Mouse (Mus musculus) limb, embryonic 13.5 days (tissue): ENCODE data around the gene Sohlh2. TPM values are rescaled to one million over a fixed set of nuclear protein-coding genes. Genes with fewer than 3 reads are reported as not detected.

ENCODE experiments used
- ATAC-seq: fragments of 200-750 bp; cut with Nextera tagmentation; 2 replicates; pipeline ENCODE4 v1.8.0; 2017; ENCODE audit warnings: low read depth, moderate number of reproducible peaks, moderate TSS enrichment; ENCODE audit not compliant: low FRiP score
- H3K27ac ChIP-seq: fragments of 300-500 bp; sonication (generic); 2 replicates; pipeline ENCODE4 v1.5.1; 2015; ENCODE audit warnings: inconsistent platforms, mild to moderate bottlenecking, moderate library complexity
- H3K27me3 ChIP-seq: fragments of 300-500 bp; sonication (generic); 2 replicates; pipeline ENCODE4 v1.6.1; 2015; ENCODE audit warnings: mild to moderate bottlenecking, inconsistent platforms
- H3K36me3 ChIP-seq: fragments of 300-500 bp; sonication (generic); 2 replicates; pipeline ENCODE4 v1.6.1; 2015; ENCODE audit warnings: inconsistent platforms, mild to moderate bottlenecking, moderate library complexity
- H3K4me1 ChIP-seq: fragments of 300-500 bp; sonication (generic); 2 replicates; pipeline ENCODE4 v1.6.1; 2015; ENCODE audit warnings: inconsistent platforms
- H3K4me2 ChIP-seq: fragments of 300-500 bp; sonication (generic); replicated peaks from 2 replicates; pipeline ENCODE4 v1.6.1; 2015; ENCODE audit warnings: inconsistent platforms, mild to moderate bottlenecking, moderate library complexity
- H3K4me3 ChIP-seq: fragments of 300-500 bp; sonication (generic); 2 replicates; pipeline ENCODE4 v1.5.1; 2015; ENCODE audit warnings: moderate library complexity, mild to moderate bottlenecking, inconsistent platforms
- H3K9ac ChIP-seq: fragments of 300-500 bp; sonication (generic); 2 replicates; pipeline ENCODE4 v1.6.1; 2015; ENCODE audit warnings: mild to moderate bottlenecking, inconsistent platforms
- H3K9me3 ChIP-seq: fragments of 300-500 bp; sonication (generic); 2 replicates; pipeline ENCODE4 v1.6.1; 2016; ENCODE audit warnings: inconsistent platforms
- WGBS: fragments of 180-500 bp; shearing (Covaris S2); methylation state at CpG from one replicate; pipeline ENCODE4 v1.1.7; 2015; 5-methylcytosine and 5-hydroxymethylcytosine counted together
- polyA plus RNA-seq: library from polyadenylated mRNA; unstranded; fragments of >200 nt; fragmentation: Nextera tagmentation; extraction: Ambion mirVana; gene quantifications from 2 replicates; pipeline ENCODE4 v1.2.1, GENCODE M21; 2015

The Sohlh2 gene
- polyA plus RNA-seq, result not detected in 2 replicates

DNA sequence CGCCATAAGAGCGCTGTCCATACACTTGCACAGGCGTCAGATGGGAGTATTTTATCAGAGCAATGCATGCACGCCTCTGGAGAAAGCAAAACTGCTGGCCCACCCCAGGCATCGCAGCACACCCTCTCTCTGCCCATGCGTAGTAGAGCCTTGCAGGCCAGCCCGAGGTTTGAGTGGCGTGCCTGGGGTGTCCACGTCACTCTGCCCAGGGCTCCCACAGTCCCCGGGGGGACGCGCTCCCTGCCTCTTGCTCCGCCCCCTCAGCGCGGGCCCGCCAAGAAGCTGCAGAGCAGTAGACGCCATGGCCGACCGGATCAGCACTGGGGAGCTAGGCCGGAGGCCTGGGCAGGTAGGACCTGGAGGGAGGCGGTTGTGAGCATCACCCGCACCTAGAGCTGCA, at the start of gene Sohlh2:
Gene Sohlh2, plus strand, starts transcription at position 263 of the 400 bp plus-strand sequence.
- Histone ChIP-seq H3K4me1 (no peaks in the 10 kb centered on the region), H3K27me3 (no peaks in the 10 kb centered on the region), H3K36me3 (no peaks in the 10 kb centered on the region), H3K9ac (no peak within 1 kb of the TSS), H3K27ac (no peak within 1 kb of the TSS), H3K4me3 (no peak within 1 kb of the TSS), H3K4me2 (no peak within 1 kb of the TSS), H3K9me3 (no peaks in the 10 kb centered on the region)
- no peak for ATAC-seq
- WGBS, result 94% methylated on average over 22 of the region's 22 CpGs

DNA sequence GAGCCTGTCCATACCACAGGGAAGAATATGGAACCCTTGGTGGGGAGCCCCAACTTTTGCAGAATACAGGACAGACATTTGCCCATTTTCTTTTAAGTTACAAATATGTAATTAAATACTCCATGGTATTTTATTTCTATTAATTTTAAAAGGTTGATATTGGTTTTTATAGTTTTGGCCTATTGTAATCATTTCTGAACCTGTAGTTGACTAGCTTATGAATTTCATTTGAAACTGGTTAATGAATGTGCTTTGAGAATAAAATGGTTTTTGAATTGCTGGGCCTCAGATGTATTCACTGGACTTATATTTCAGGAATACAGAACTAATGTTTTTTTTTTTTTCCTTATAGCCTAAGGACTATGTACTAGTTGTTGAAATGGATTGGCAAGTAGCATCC, 44.8 kb upstream of the Sohlh2 start, which contains the start of gene Ccdc169:
Gene Ccdc169, plus strand, starts transcription at position 301 of the 400 bp plus-strand sequence.
- Histone ChIP-seq H3K4me3 (no peak within 1 kb of the TSS), H3K27ac (no peak within 1 kb of the TSS), H3K27me3 (no peaks in the 10 kb centered on the region), H3K4me1 (no peaks in the 10 kb centered on the region), H3K9ac (no peak within 1 kb of the TSS), H3K9me3 (no peaks in the 10 kb centered on the region), H3K36me3 (peaks cover 67% of the 10 kb centered on the region), H3K4me2 (no peak within 1 kb of the TSS)
- ATAC-seq, result no peak

DNA sequence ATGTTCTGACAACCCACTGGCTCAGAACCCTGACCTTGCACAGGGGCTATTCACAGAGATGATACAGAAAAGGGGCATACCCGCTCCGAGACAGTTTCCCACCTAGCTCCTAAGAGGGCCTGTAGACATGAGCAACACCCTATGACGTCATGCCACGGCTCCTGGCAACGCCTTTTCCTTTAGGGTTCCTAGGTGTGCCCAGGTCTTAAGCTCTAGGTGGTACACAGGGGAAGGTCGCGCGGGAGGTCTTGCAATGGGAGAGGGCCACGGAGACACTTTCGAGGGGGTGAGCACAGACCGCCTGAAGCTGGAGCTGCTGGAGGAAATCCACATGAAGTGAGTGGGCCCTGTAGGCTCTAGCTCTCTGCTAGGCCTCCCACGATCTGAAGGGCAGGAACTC, 42.0 kb upstream of the Sohlh2 start:
- no peak for ATAC-seq
- Histone ChIP-seq H3K9ac (no peak overlapping the region), H3K4me3 (no peak overlapping the region), H3K27ac (no peak overlapping the region), H3K36me3 (peaks cover 41% of the 10 kb centered on the region), H3K4me2 (no peak overlapping the region), H3K9me3 (no peaks in the 10 kb centered on the region), H3K4me1 (no peaks in the 10 kb centered on the region), H3K27me3 (no peaks in the 10 kb centered on the region)
- 88% methylated on average over 12 of the region's 12 CpGs for WGBS

DNA sequence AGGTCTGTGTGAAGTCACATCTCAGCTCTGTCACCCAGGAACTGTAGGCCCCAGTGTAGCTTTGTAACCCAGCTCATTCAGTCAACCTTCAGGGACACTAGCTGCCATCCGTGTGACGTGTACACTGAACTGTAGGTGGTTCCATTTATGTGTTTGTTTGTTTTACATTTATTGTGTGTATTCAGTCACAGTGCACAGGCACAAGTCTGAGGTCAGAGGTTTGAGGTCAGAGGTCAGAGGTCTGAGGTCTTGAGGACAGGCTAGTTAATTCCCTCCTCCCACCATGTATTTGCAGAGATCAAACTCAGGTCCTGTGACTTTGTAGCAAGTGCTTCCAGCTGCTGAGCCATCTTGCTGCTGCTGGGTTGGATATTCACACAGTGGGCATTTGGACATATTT, 40.4 kb upstream of the Sohlh2 start:
- Histone ChIP-seq H3K27ac (no peak overlapping the region), H3K9ac (no peak overlapping the region), H3K4me3 (no peak overlapping the region), H3K4me1 (no peaks in the 10 kb centered on the region), H3K4me2 (no peak overlapping the region), H3K36me3 (peaks cover 28% of the 10 kb centered on the region), H3K27me3 (no peaks in the 10 kb centered on the region), H3K9me3 (no peaks in the 10 kb centered on the region)
- 74% methylated on average over 2 of the region's 2 CpGs for WGBS
- ATAC-seq, result no peak

DNA sequence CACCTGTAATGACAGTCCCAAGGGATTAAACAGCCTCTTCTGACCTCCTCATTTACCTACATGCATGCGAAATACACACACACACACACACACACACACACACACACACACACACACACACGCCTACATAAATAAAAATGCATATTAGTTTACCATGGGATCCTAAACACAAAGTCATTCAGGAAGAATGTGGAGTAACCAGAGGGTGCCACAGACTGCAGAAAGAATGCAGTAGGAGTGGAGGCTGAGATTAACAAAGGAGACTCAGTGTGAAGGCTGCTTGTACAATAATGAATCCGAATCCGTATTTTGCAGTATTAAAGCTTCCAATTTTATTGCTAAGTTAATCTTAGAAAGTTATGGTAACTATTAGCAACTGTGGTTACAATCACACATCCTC, 36.9 kb upstream of the Sohlh2 start:
- H3K4me2 ChIP-seq, result no peak overlapping the region
- no peaks in the 10 kb centered on the region for H3K27me3 ChIP-seq
- H3K4me3 ChIP-seq, result no peak overlapping the region
- no peaks in the 10 kb centered on the region for H3K9me3 ChIP-seq
- no peak for ATAC-seq
- H3K9ac ChIP-seq, result no peak overlapping the region
- H3K36me3 ChIP-seq, result no peaks in the 10 kb centered on the region
- no peak overlapping the region for H3K27ac ChIP-seq
- no peaks in the 10 kb centered on the region; the same call in 1 of the 2 replicates for H3K4me1 ChIP-seq
- 79% methylated on average over 4 of the region's 4 CpGs for WGBS

DNA sequence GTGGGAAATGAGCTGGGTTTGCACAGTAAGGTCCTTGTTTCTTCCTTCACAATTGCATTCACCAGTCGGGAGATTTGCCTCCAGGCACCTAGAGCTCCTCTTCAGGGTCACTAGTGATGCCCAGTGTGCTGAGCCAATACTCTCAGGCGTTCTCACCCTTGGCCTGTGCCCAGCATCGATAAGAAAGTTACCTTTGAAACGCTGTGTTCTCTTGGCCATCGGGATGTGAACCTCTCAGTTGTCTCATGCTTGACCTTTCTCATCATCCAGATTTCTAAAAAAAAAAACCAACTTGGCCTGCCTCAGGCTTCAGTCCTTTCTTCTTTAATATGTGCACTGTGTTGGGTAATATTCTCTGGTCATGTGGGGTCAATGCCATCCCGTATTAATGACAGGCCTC, 35.4 kb upstream of the Sohlh2 start:
- Histone ChIP-seq H3K36me3 (no peaks in the 10 kb centered on the region), H3K4me2 (no peak overlapping the region), H3K9ac (no peak overlapping the region), H3K4me1 (no peaks in the 10 kb centered on the region; the same call in 1 of the 2 replicates), H3K4me3 (no peak overlapping the region), H3K9me3 (no peaks in the 10 kb centered on the region), H3K27me3 (no peaks in the 10 kb centered on the region), H3K27ac (no peak overlapping the region)
- no peak for ATAC-seq
- WGBS, result 83% methylated on average over 6 of the region's 6 CpGs

DNA sequence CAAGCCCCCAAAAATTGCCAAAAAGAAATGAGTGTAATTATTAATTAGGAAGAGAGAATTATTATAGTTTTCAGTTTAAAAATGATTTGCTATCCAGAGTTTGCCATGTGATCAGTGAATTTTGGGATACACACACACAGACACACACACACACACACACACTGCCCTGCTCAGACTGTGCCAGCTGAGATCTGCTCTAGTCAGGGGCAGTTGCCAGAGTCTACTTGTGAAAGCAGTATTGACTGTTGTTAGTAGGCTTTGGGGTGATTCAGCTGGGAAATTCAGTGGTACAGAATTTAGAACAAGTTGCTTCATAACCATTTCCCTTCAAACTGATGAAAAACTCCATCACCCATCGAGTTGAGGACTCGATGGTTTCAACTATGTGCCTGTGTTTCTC, 34.7 kb upstream of the Sohlh2 start:
- WGBS, result 91% methylated on average over 2 of the region's 2 CpGs
- ATAC-seq, result no peak
- no peak overlapping the region for H3K9ac ChIP-seq
- H3K9me3 ChIP-seq, result no peaks in the 10 kb centered on the region
- H3K27me3 ChIP-seq, result no peaks in the 10 kb centered on the region
- H3K36me3 ChIP-seq, result no peaks in the 10 kb centered on the region
- H3K4me3 ChIP-seq, result no peak overlapping the region
- H3K27ac ChIP-seq, result no peak overlapping the region
- H3K4me1 ChIP-seq, result peaks cover 4% of the 10 kb centered on the region
- no peak overlapping the region for H3K4me2 ChIP-seq

DNA sequence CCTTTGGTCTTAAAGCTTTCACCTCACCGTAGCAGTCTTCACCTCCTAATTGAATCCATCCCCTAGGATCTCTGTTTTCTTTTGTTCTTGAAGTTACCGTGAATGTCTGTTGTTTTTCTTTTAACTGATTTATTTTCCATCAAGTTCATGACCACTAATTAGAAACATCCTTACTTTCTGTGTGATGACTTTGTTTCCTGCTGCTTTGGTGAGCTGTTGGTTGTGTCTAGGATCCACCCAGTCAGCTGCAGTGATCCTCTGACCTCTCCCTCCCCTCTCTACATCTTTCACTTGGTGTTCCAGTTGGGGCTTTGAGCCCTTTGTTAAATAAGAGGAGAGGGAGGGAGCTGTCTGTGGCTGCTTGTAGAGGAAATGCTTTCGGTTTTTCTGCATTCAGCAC, 33.7 kb upstream of the Sohlh2 start:
- no peak for ATAC-seq
- Histone ChIP-seq H3K9me3 (no peaks in the 10 kb centered on the region), H3K27ac (no peak overlapping the region), H3K4me2 (no peak overlapping the region), H3K4me1 (peaks cover 4% of the 10 kb centered on the region), H3K9ac (no peak overlapping the region), H3K4me3 (no peak overlapping the region), H3K27me3 (no peaks in the 10 kb centered on the region), H3K36me3 (no peaks in the 10 kb centered on the region)
- 10% methylated on average over 3 of the region's 3 CpGs for WGBS

DNA sequence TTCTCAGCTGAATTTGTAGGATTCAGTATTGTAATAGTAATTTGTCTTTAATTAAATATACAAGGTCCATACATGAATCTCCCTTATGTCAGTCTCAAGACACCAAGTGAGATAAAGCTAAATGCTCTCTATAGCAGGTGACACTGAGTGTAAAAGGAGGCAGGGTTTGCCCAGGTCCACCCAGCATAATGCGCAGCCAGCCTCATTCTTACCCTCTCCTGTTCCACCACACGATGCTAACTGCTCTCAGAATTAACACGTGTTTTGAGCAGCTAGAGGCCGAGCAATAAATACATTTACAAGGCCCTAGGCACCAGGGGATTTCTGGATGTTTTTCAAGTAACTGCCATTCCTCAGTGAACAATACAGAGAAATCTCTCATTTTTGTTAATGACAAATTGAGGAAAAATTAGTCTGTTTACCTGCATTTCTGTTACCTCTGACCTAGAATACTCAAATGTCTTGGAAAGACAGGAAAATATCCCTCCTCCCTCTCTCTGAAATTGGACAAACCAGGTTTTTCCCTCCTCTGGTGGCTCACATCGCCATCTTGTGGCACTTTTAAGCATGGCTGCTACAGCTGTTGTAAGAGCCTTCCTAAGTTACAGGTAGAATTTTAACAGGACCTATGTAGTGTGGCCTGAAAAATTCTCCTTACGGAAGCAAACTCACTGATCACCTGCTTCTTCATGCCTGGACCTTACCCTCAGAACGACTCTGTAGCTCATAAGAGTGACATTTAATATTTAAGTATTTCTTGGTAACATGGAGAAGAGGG, 30.0 kb upstream of the Sohlh2 start:
- Histone ChIP-seq H3K9ac (no peak overlapping the region), H3K9me3 (no peaks in the 10 kb centered on the region), H3K27ac (no peak overlapping the region), H3K36me3 (no peaks in the 10 kb centered on the region), H3K4me3 (no peak overlapping the region), H3K27me3 (no peaks in the 10 kb centered on the region), H3K4me1 (peaks cover 4% of the 10 kb centered on the region), H3K4me2 (no peak overlapping the region)
- WGBS, result 25% methylated on average over 7 of the region's 7 CpGs
- ATAC-seq, result peak; percentile 80; the same call in 1 of the 2 replicates

DNA sequence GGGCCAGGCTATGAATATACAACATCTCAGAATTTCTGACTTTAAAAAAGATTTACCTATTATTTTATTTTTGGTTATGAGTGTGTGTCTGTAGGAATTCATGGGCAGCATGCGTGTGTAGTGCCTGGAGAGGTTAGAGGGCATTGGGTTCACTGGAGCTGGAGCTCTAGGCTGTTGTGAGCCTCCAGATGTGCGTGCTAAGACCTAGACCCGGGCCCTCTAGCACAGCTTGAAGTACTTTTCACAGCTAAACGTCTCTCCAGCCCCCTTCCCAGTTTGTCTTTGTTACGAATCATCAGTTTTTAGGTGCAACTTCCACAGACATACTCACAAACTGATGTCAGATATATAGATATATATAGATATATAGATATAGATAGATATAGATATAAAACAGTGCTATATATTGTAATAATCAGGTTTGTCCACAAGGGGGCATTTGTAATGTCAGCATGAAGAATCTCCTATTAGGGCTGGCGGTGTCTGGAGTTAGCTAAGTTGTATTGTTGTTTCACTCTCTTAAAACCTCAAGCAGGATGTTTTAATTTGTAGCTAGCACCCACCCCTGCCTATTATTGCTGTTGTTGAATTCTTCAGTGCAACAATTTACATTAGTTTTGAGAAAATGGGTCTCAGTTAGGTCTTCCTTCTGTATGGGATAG, 29.0 kb upstream of the Sohlh2 start:
- no peaks in the 10 kb centered on the region for H3K9me3 ChIP-seq
- WGBS, result 53% methylated on average over 6 of the region's 6 CpGs

DNA sequence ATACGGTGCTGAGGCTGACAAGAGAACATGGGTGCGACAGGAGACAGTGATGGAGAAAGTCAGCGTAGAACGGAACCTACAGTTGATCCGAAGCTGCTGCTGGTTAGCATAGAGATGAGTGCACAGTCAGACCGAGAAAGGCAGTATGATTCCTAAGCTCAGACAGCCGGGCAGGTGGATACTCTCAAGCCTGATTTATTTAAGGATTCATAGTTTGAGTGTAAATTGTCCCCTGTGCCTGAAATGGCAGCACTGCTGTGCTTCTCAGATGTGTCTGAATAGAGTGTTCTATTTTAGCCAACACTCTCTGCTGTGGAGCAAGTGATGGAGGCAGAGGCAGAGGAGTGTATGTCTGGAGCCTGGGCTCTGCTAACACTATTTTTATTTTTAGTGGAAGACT, 27.7 kb upstream of the Sohlh2 start:
- no peaks in the 10 kb centered on the region for H3K27me3 ChIP-seq
- no peak overlapping the region for H3K9ac ChIP-seq
- H3K9me3 ChIP-seq, result no peaks in the 10 kb centered on the region
- no peak overlapping the region for H3K27ac ChIP-seq
- H3K4me3 ChIP-seq, result no peak overlapping the region
- H3K36me3 ChIP-seq, result no peaks in the 10 kb centered on the region
- 87% methylated on average over 7 of the region's 7 CpGs for WGBS
- H3K4me1 ChIP-seq, result peaks cover 4% of the 10 kb centered on the region
- ATAC-seq, result no peak
- H3K4me2 ChIP-seq, result no peak overlapping the region

More for the DNA sequence above, 29.0 kb upstream of the Sohlh2 start:
- peaks cover 4% of the 10 kb centered on the region for H3K4me1 ChIP-seq
- H3K9ac ChIP-seq, result no peak overlapping the region
- H3K27me3 ChIP-seq, result no peaks in the 10 kb centered on the region
- H3K4me2 ChIP-seq, result no peak overlapping the region
- H3K36me3 ChIP-seq, result no peaks in the 10 kb centered on the region
- no peak overlapping the region for H3K4me3 ChIP-seq
- no peak overlapping the region for H3K27ac ChIP-seq
- ATAC-seq, result no peak

DNA sequence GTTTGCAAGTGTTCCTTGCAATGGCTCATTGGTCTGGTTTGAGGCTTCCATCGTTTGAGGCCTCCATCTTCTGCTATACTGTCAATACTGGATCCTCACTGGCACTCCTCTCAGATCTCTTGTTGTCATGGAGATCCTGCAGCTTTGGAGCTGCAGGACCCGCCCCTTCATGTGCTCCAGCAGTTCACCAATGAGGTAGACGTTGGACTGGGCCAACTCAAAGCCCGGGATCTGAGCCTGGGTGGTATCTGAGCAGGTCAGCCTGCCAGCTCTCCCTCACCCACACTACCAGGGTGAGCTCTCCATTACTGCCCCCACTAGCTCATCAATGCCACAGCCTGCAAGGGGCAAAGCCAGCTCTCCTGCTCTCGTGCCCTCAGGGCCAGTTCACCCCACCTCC, 24.4 kb upstream of the Sohlh2 start:
- no peak for ATAC-seq
- H3K9me3 ChIP-seq, result no peaks in the 10 kb centered on the region
- 73% methylated on average over 5 of the region's 5 CpGs for WGBS
- no peaks in the 10 kb centered on the region for H3K27me3 ChIP-seq
- H3K4me1 ChIP-seq, result no peaks in the 10 kb centered on the region
- H3K9ac ChIP-seq, result no peak overlapping the region
- H3K4me2 ChIP-seq, result no peak overlapping the region
- no peak overlapping the region for H3K27ac ChIP-seq
- no peak overlapping the region for H3K4me3 ChIP-seq
- no peaks in the 10 kb centered on the region for H3K36me3 ChIP-seq
